In the genomic region with DNA sequence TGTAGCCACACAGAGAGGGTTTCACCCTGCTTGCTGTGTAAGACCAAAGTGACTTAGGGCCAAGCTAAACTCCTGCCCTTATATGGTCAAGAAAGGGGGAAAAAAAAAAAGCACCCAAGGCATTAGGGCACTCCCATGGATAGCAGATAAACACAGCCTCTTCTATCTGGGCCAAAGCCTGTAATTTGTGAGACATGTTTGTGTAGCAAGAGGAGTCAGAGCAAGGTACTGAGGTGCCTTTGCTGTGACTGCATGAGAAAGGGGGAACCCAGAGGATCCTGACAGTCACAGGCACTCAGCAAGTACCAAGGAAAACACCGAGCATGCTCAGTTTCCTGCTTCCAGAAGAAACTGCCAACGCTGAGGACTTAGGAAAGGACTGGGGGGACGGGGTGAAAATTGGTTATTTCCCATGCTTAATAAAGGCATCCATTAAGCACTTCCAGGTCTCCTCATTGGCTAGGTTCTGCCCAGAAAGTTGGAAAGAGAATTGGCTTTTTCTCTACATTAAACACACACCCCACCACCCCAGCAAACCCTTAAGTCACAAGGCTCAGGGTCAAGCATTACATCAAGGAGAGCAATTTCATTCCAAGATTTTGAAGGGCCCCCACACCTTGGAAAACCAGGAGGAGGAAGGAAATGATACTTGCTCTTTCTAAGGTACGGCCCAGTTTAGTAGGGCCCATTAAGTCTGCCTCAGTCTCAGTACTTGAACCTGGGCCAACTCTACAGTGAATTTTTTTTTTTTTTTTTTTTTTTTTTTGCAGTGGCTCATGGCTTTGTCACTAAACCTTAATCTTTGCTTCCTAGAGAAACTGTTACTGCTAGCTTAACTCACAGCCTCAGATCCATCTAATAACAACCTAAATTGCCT, we compare ENCODE assay signal across 8 mouse cellular contexts. TPM values are rescaled to one million over a fixed set of nuclear protein-coding genes. Genes with fewer than 3 reads are reported as not detected.
A peak's percentile ranks its signal among the peaks of the same experiment; 100 is the strongest.
DNase-seq lines count a peak whose midpoint lies in the region; ATAC-seq and TF ChIP-seq lines count a peak whose summit lies in the region.

No protein-coding gene starts in this region.

- ATAC-seq in kidney, embryonic 14.5 days (ENCODE audit: low FRiP score, low TSS enrichment), result no peak
- ATAC-seq in erythroid progenitor cell, adult 5-6 weeks (replicated peaks; ENCODE audit: low FRiP score, poor library complexity, severe bottlenecking), result 0 out of 2 replicates have a peak, but pooled peaks have one; percentile 23
- ATAC-seq in limb, embryonic 11.5 days (ENCODE audit: insufficient number of reproducible peaks, low FRiP score, low TSS enrichment, low read depth), result no peak
- no peak for ATAC-seq in midbrain, postnatal 0 days (ENCODE audit: low FRiP score)

- DNase-seq in kidney, adult 11 months, result no peak
- DNase-seq in limb, embryonic 11.5 days (ENCODE audit: low spot score), result no peak
- DNase-seq in midbrain, postnatal 0 days (ENCODE audit: low spot score), result no peak
- no peak for DNase-seq in left cerebral cortex, postnatal 4 days
- DNase-seq in left cerebral cortex, adult 11 months (ENCODE audit: low spot score), result no peak
- no peak for DNase-seq in thymus, postnatal 14 days

- H3K4me3 ChIP-seq in kidney, embryonic 14.5 days (ENCODE audit: low read length), result peak overlapping the region; percentile 83; the same call in 1 of the 2 replicates
- H3K4me3 ChIP-seq in limb, embryonic 11.5 days (ENCODE audit: low read depth, low read length), result no peak overlapping the region
- peak overlapping the region; percentile 89 for H3K4me3 ChIP-seq in midbrain, postnatal 0 days (ENCODE audit: low read depth, low read length)

- no peaks in the 10 kb centered on the region for H3K9me3 ChIP-seq in kidney, embryonic 14.5 days (ENCODE audit: control insufficient read depth, low read length)
- no peaks in the 10 kb centered on the region for H3K9me3 ChIP-seq in limb, embryonic 11.5 days (ENCODE audit: control insufficient read depth, low read length)
- no peaks in the 10 kb centered on the region for H3K9me3 ChIP-seq in midbrain, postnatal 0 days (ENCODE audit: low read length)

- TF ChIP-seq CTCF in midbrain, postnatal 0 days (IDR thresholded peaks at IDR 0.05), result no peak

- H3K4me2 ChIP-seq in kidney, embryonic 14.5 days (replicated peaks; ENCODE audit: low read depth, low read length), result peak overlapping the region; percentile 65
- H3K4me2 ChIP-seq in limb, embryonic 11.5 days (ENCODE audit: low read depth, severe bottlenecking), result peak overlapping the region; percentile 58; the same call in 1 of the 2 replicates
- H3K4me2 ChIP-seq in midbrain, postnatal 0 days (ENCODE audit: low read depth, low read length, poor library complexity, severe bottlenecking), result peak overlapping the region; percentile 71

- H3K36me3 ChIP-seq in kidney, embryonic 14.5 days (ENCODE audit: control insufficient read depth, insufficient read depth, low read length), result peaks cover 11% of the 10 kb centered on the region
- H3K36me3 ChIP-seq in limb, embryonic 11.5 days (ENCODE audit: control insufficient read depth, insufficient read depth, low read length), result peaks cover 4% of the 10 kb centered on the region; the same call in 1 of the 2 replicates
- H3K36me3 ChIP-seq in midbrain, postnatal 0 days (ENCODE audit: insufficient read depth, low read length), result peaks cover under 1% of the 10 kb centered on the region; the same call in 1 of the 2 replicates

- WGBS in kidney, embryonic 14.5 days, result 32% methylated on average over 4 of the region's 4 CpGs
- 45% methylated on average over 4 of the region's 4 CpGs for WGBS in limb, embryonic 11.5 days
- WGBS in midbrain, postnatal 0 days, result 49% methylated on average over 4 of the region's 4 CpGs

- intact Hi-C loops in left cerebral cortex, postnatal 4 days (cut with DNase I), result loop anchor here (5.0 to 10.0 kb wide), 3 partner anchors 39 to 591 kb away; no protein-coding TSS in a partner anchor

- H3K9ac ChIP-seq in kidney, embryonic 14.5 days (ENCODE audit: low read depth, low read length), result no peak overlapping the region; the same call in 1 of the 2 replicates
- no peak overlapping the region for H3K9ac ChIP-seq in limb, embryonic 11.5 days (ENCODE audit: low read length)
- H3K9ac ChIP-seq in midbrain, postnatal 0 days (replicated peaks; ENCODE audit: low read length, poor library complexity, severe bottlenecking), result no peak overlapping the region; the same call in 1 of the 2 replicates

- peaks cover 55% of the 10 kb centered on the region for H3K4me1 ChIP-seq in kidney, embryonic 14.5 days (ENCODE audit: control insufficient read depth, insufficient read depth, low read length)
- peaks cover 31% of the 10 kb centered on the region for H3K4me1 ChIP-seq in limb, embryonic 11.5 days (ENCODE audit: control insufficient read depth, insufficient read depth, low read length)
- H3K4me1 ChIP-seq in midbrain, postnatal 0 days (ENCODE audit: insufficient read depth, low read length), result peaks cover 19% of the 10 kb centered on the region

- no peak overlapping the region; the same call in 1 of the 2 replicates for H3K27ac ChIP-seq in kidney, embryonic 14.5 days (ENCODE audit: low read depth, low read length)
- H3K27ac ChIP-seq in limb, embryonic 11.5 days (replicated peaks; ENCODE audit: low read depth, low read length), result no peak overlapping the region
- no peak overlapping the region for H3K27ac ChIP-seq in midbrain, postnatal 0 days (ENCODE audit: low read depth, low read length)

- no peaks in the 10 kb centered on the region for H3K27me3 ChIP-seq in kidney, embryonic 14.5 days (ENCODE audit: control insufficient read depth, insufficient read depth, low read length)
- H3K27me3 ChIP-seq in limb, embryonic 11.5 days (ENCODE audit: control insufficient read depth, insufficient read depth, low read length), result no peaks in the 10 kb centered on the region
- no peaks in the 10 kb centered on the region for H3K27me3 ChIP-seq in midbrain, postnatal 0 days (ENCODE audit: insufficient read depth, low read length)

RNA-seq across cellular contexts. Expression of a gene that starts 8.0 kb away (rescaled TPM):
- 395 and 422 TPM in 2 replicates for polyA plus RNA-seq in kidney, embryonic 14.5 days (2014; fragmentation: Nextera tagmentation; extraction: Ambion mirVana)
- 53.7 and 60.2 TPM in 2 replicates for total RNA-seq in erythroid progenitor cell, adult 5-6 weeks (2015; ENCODE audit: low replicate concordance)
- total RNA-seq in erythroid progenitor cell, adult 5-6 weeks (2017; ENCODE audit: low replicate concordance), result 68.7 and 75.5 TPM in 2 replicates
- polyA plus RNA-seq in limb, embryonic 11.5 days (2014; fragmentation: Nextera tagmentation; extraction: Ambion mirVana), result 395 and 414 TPM in 2 replicates
- 124 and 147 TPM in 2 replicates for total RNA-seq in midbrain, postnatal 0 days (2014; rRNA removed)
- 162 and 177 TPM in 2 replicates for polyA plus RNA-seq in midbrain, postnatal 0 days (2015; fragmentation: Nextera tagmentation; extraction: Ambion mirVana)
- 100 to 1,000 TPM; 147 to 152 TPM for total RNA-seq in left cerebral cortex, postnatal 4 days (2021)
